Mouse (Mus musculus): ENCODE measurements around the gene Nmrk2. TPM values are rescaled to one million over a fixed set of nuclear protein-coding genes. Genes with fewer than 3 reads are reported as not detected.
"Not testable (repeated sequence)": the region's sequence is repeated elsewhere in the genome, so short reads cannot be mapped to it uniquely, and the experiment has no call there.

Gene Nmrk2
- polyA plus RNA-seq, 1 experiment from 2014 or later, result 0.18 TPM

- Histone ChIP-seq H3K4me2 (peak overlapping the region; percentile 65), H3K36me3 (no peaks in the 10 kb centered on the region), H3K27me3 (replicated peaks) (peaks cover 30% of the 10 kb centered on the region), H3K9me3 (no peaks in the 10 kb centered on the region), H3K9ac (peak overlapping the region; percentile 65), H3K4me3 (replicated peaks) (peak overlapping the region; percentile 78), H3K4me1 (peaks cover 10% of the 10 kb centered on the region), H3K27ac (no peak overlapping the region)
- peak; percentile 67; the same call in 1 of the 2 replicates for ATAC-seq (ENCODE audit: insufficient read depth, low FRiP score, low read depth)
- WGBS, result under 1% methylated on average over 28 of the region's 28 CpGs
Measured at GRCm38 (mm10) chr10:81233226-81233585, 31.4 kb upstream of the Nmrk2 start.

- H3K27ac ChIP-seq, result no peak within 1 kb of the TSS
- H3K4me2 ChIP-seq, result peak within 1 kb of the TSS; percentile 65
- ATAC-seq (ENCODE audit: insufficient read depth, low FRiP score, low read depth), result peak; percentile 89
- WGBS, result 6% methylated on average over 29 of the region's 29 CpGs
- H3K4me3 ChIP-seq (replicated peaks), result peak within 1 kb of the TSS; percentile 78
- no peaks in the 10 kb centered on the region for H3K9me3 ChIP-seq
- H3K36me3 ChIP-seq, result no peaks in the 10 kb centered on the region
- peaks cover 31% of the 10 kb centered on the region for H3K27me3 ChIP-seq (replicated peaks)
- H3K9ac ChIP-seq, result peak within 1 kb of the TSS; percentile 65
- H3K4me1 ChIP-seq, result peaks cover 10% of the 10 kb centered on the region
Measured at GRCm38 (mm10) chr10:81232580-81233225, 30.9 kb upstream of the Nmrk2 start, which contains the start of gene Zfr2. Zfr2 (plus strand) TSS chr10:81233155.

GRCm38 (mm10) chr10:81231436-81231835, 29.6 kb upstream of the Nmrk2 start:
- Histone ChIP-seq H3K9ac (no peak overlapping the region), H3K27me3 (replicated peaks) (peaks cover 31% of the 10 kb centered on the region), H3K27ac (no peak overlapping the region), H3K36me3 (no peaks in the 10 kb centered on the region), H3K9me3 (no peaks in the 10 kb centered on the region), H3K4me1 (peaks cover 10% of the 10 kb centered on the region), H3K4me3 (replicated peaks) (no peak overlapping the region), H3K4me2 (no peak overlapping the region)
- WGBS, result 56% methylated on average over 7 of the region's 7 CpGs
- ATAC-seq (ENCODE audit: insufficient read depth, low FRiP score, low read depth), result no peak

- WGBS, result 12% methylated on average over 27 of the region's 27 CpGs
- H3K4me3 ChIP-seq (replicated peaks), result 0 out of 2 replicates have a peak within 1 kb of the TSS, but pooled peaks have one; percentile 11
- H3K4me2 ChIP-seq, result peak within 1 kb of the TSS; percentile 35
- peaks cover 31% of the 10 kb centered on the region for H3K27me3 ChIP-seq (replicated peaks)
- ATAC-seq (ENCODE audit: insufficient read depth, low FRiP score, low read depth), result no peak
- peaks cover 10% of the 10 kb centered on the region for H3K4me1 ChIP-seq
- no peaks in the 10 kb centered on the region for H3K9me3 ChIP-seq
- no peak within 1 kb of the TSS for H3K27ac ChIP-seq
- no peaks in the 10 kb centered on the region for H3K36me3 ChIP-seq
- no peak within 1 kb of the TSS for H3K9ac ChIP-seq
Measured at GRCm38 (mm10) chr10:81230438-81231332, 28.8 kb upstream of the Nmrk2 start, which contains the start of gene Atcay. Atcay (minus strand) TSS chr10:81230833.

GRCm38 (mm10) chr10:81229735-81230437, 28.0 kb upstream of the Nmrk2 start:
- Histone ChIP-seq H3K36me3 (no peaks in the 10 kb centered on the region), H3K9ac (no peak overlapping the region), H3K27me3 (replicated peaks) (peaks cover 31% of the 10 kb centered on the region), H3K9me3 (no peaks in the 10 kb centered on the region), H3K4me2 (0 out of 2 replicates have a peak overlapping the region, but pooled peaks have one; percentile 2), H3K4me1 (peaks cover 10% of the 10 kb centered on the region), H3K4me3 (replicated peaks) (0 out of 2 replicates have a peak overlapping the region, but pooled peaks have one; percentile 11), H3K27ac (no peak overlapping the region)
- WGBS, result 13% methylated on average over 20 of the region's 20 CpGs
- ATAC-seq (ENCODE audit: insufficient read depth, low FRiP score, low read depth), result no peak

GRCm38 (mm10) chr10:81223731-81224130, 21.9 kb upstream of the Nmrk2 start:
- ATAC-seq (ENCODE audit: insufficient read depth, low FRiP score, low read depth); H3K4me3 ChIP-seq (replicated peaks); H3K36me3 ChIP-seq; H3K27me3 ChIP-seq (replicated peaks); H3K9me3 ChIP-seq; H3K4me2 ChIP-seq; H3K27ac ChIP-seq; H3K4me1 ChIP-seq; H3K9ac ChIP-seq: not testable (repeated sequence)
- WGBS, result 52% methylated on average over 2 of the region's 2 CpGs

- no peak overlapping the region for H3K4me2 ChIP-seq
- whole genome bisulfite sequencing, result 78% methylated on average over 5 of the region's 5 CpGs
- no peaks in the 10 kb centered on the region for H3K4me1 ChIP-seq
- ATAC-seq (ENCODE audit: insufficient read depth, low FRiP score, low read depth), result peak; percentile 71; the same call in 1 of the 2 replicates
- H3K9me3 ChIP-seq, result no peaks in the 10 kb centered on the region
- H3K9ac ChIP-seq, result no peak overlapping the region
- H3K36me3 ChIP-seq, result no peaks in the 10 kb centered on the region
- H3K27ac ChIP-seq, result no peak overlapping the region
- no peak overlapping the region for H3K4me3 ChIP-seq (replicated peaks)
- H3K27me3 ChIP-seq (replicated peaks), result no peaks in the 10 kb centered on the region
Measured at GRCm38 (mm10) chr10:81221402-81222015, 19.7 kb upstream of the Nmrk2 start.

GRCm38 (mm10) chr10:81217964-81218363, 16.1 kb upstream of the Nmrk2 start:
- Histone ChIP-seq H3K27ac (no peak overlapping the region), H3K4me2 (no peak overlapping the region), H3K4me1 (no peaks in the 10 kb centered on the region), H3K27me3 (replicated peaks) (no peaks in the 10 kb centered on the region), H3K9me3 (no peaks in the 10 kb centered on the region), H3K9ac (no peak overlapping the region), H3K4me3 (replicated peaks) (no peak overlapping the region), H3K36me3 (no peaks in the 10 kb centered on the region)
- no peak for ATAC-seq (ENCODE audit: insufficient read depth, low FRiP score, low read depth)
- 35% methylated on average over 7 of the region's 7 CpGs for WGBS

- H3K4me3 ChIP-seq (replicated peaks); H3K9ac ChIP-seq; H3K36me3 ChIP-seq; H3K4me2 ChIP-seq; H3K4me1 ChIP-seq; ATAC-seq (ENCODE audit: insufficient read depth, low FRiP score, low read depth); H3K27me3 ChIP-seq (replicated peaks); H3K9me3 ChIP-seq; H3K27ac ChIP-seq: not testable (repeated sequence)
- WGBS, result 7% methylated on average over 1 of the region's 1 CpGs
Measured at GRCm38 (mm10) chr10:81217267-81217666, 15.4 kb upstream of the Nmrk2 start.

- Histone ChIP-seq H3K27ac (no peak overlapping the region), H3K9ac (no peak overlapping the region), H3K4me1 (no peaks in the 10 kb centered on the region), H3K4me3 (replicated peaks) (no peak overlapping the region), H3K4me2 (no peak overlapping the region), H3K9me3 (no peaks in the 10 kb centered on the region), H3K36me3 (no peaks in the 10 kb centered on the region), H3K27me3 (replicated peaks) (no peaks in the 10 kb centered on the region)
- 85% methylated on average over 6 of the region's 6 CpGs for WGBS
- ATAC-seq (ENCODE audit: insufficient read depth, low FRiP score, low read depth), result no peak
Measured at GRCm38 (mm10) chr10:81216810-81217209, 15.0 kb upstream of the Nmrk2 start.

- H3K4me3 ChIP-seq (replicated peaks), result no peak overlapping the region
- H3K9ac ChIP-seq, result no peak overlapping the region
- H3K4me2 ChIP-seq, result no peak overlapping the region
- no peaks in the 10 kb centered on the region for H3K36me3 ChIP-seq
- no peak overlapping the region for H3K27ac ChIP-seq
- H3K4me1 ChIP-seq, result no peaks in the 10 kb centered on the region
- 81% methylated on average over 6 of the region's 6 CpGs for WGBS
- no peak for ATAC-seq (ENCODE audit: insufficient read depth, low FRiP score, low read depth)
- no peaks in the 10 kb centered on the region for H3K9me3 ChIP-seq
- no peaks in the 10 kb centered on the region for H3K27me3 ChIP-seq (replicated peaks)
Measured at GRCm38 (mm10) chr10:81216260-81216659, 14.4 kb upstream of the Nmrk2 start.

Measured in stomach, embryonic 15.5 days (tissue).